Mouse (Mus musculus) midbrain, postnatal 0 days (tissue): ENCODE measurements at regions not wholly inside any gene's neighbourhood (a gene's known extent, or its start where the extent isn't known, plus 50 kb on each side); places are given as distances from the start of the nearest gene placed in this dataset.

Source experiments
- ATAC-seq: fragments of 200-750 bp; cut with Nextera tagmentation; 2 replicates; pipeline ENCODE4 v1.8.0; 2017; ENCODE audit warnings: moderate number of reproducible peaks, mild to moderate bottlenecking, moderate TSS enrichment, moderate library complexity; ENCODE audit not compliant: low FRiP score
- DNase-seq: peaks from one replicate; pipeline ENCODE4 v3.0.0-alpha.2; 2015; ENCODE audit warnings: low spot score
- H3K27ac ChIP-seq: fragments of 300-500 bp; sonication (generic); 2 replicates; pipeline ENCODE4 v1.5.1; 2014; ENCODE audit warnings: low read depth, mild to moderate bottlenecking, low read length, mixed read lengths
- H3K27me3 ChIP-seq: fragments of 300-500 bp; sonication (generic); 2 replicates; pipeline ENCODE4 v1.6.1; 2014; ENCODE audit warnings: low read length, control low read depth, mixed read lengths; ENCODE audit not compliant: insufficient read depth
- H3K36me3 ChIP-seq: fragments of 300-500 bp; sonication (generic); 2 replicates; pipeline ENCODE4 v1.6.1; 2014; ENCODE audit warnings: low read length, control low read depth, mixed read lengths; ENCODE audit not compliant: insufficient read depth
- H3K4me1 ChIP-seq: fragments of 300-500 bp; sonication (generic); 2 replicates; pipeline ENCODE4 v1.6.1; 2014; ENCODE audit warnings: mild to moderate bottlenecking, control low read depth, antibody characterized with exemption, low read length, mixed read lengths; ENCODE audit not compliant: insufficient read depth
- H3K4me2 ChIP-seq: fragments of 300-500 bp; sonication (generic); 2 replicates; pipeline ENCODE4 v1.6.1; 2014; ENCODE audit warnings: low read depth, mild to moderate bottlenecking, low read length, mixed read lengths; ENCODE audit not compliant: poor library complexity, severe bottlenecking
- H3K4me3 ChIP-seq: fragments of 300-500 bp; sonication (generic); 2 replicates; pipeline ENCODE4 v1.5.1; 2014; ENCODE audit warnings: low read depth, mild to moderate bottlenecking, low read length, moderate library complexity
- H3K9ac ChIP-seq: fragments of 300-500 bp; sonication (generic); replicated peaks from 2 replicates; pipeline ENCODE4 v1.6.1; 2014; ENCODE audit warnings: mild to moderate bottlenecking, low read length, moderate library complexity, mixed read lengths; ENCODE audit not compliant: poor library complexity, severe bottlenecking
- H3K9me3 ChIP-seq: fragments of 300-500 bp; sonication (generic); 2 replicates; pipeline ENCODE4 v1.6.1; 2016; ENCODE audit warnings: low read length, control low read depth
- CTCF ChIP-seq: IDR thresholded peaks from 2 replicates; pipeline ENCODE4 v1.5.1; 2016; ENCODE audit warnings: antibody characterized with exemption, mild to moderate bottlenecking
- WGBS: fragments of 180-500 bp; shearing (Covaris S2); extraction: QIAGEN DNeasy Blood & Tissue Kit; methylation state at CpG from one replicate; pipeline ENCODE4 v1.1.7; 2014; 5-methylcytosine and 5-hydroxymethylcytosine counted together

DNA sequence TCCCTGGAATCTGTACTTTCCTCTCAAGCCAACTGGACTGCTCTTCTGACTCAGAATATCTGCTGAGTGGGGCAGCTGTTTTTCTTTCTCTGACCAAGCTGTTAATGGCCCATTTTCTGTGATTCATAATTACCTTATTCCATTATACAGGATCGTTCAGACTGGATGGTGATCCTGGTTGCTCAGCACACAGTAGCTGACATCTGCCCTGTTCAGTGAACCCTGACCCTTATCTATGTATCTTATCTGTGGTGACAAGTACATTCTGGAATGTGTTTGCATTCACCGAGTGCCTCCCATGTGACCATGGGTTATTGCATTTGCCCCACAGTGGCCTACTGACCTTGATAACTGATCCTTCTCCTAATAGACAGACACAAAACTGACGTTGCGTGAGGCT, 148.2 kb downstream of the 4930564D02Rik start:
- Histone ChIP-seq H3K4me1 (peaks cover 4% of the 10 kb centered on the region; the same call in 1 of the 2 replicates), H3K4me2 (no peak overlapping the region), H3K9me3 (no peaks in the 10 kb centered on the region), H3K27ac (no peak overlapping the region), H3K27me3 (no peaks in the 10 kb centered on the region), H3K36me3 (no peaks in the 10 kb centered on the region), H3K4me3 (no peak overlapping the region), H3K9ac (no peak overlapping the region)
- WGBS = 73% methylated on average over 4 of the region's 4 CpGs
- no peak for TF ChIP-seq CTCF
- ATAC-seq = no peak
- no peak for DNase-seq

DNA sequence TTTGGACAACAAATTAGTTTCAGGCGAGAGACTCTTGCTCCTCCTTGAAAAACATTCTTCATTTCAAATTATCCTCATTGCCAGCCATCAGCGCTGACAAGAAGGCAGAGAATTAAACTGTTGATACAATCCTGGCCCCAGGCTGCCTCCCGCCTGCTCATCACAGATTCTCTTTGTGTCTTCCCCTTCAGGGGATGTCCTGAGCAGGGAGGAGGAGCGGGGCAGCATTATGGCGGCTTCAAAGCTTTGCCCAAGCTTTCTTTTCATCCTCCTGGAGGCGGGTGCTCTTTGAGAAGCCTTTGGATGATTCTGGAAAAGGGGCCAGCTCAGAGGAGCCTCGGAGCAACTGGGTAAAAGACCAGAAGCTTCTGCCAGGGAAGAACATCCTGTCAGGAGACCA, 149.1 kb downstream of the 4930564D02Rik start:
- WGBS = 15% methylated on average over 7 of the region's 7 CpGs
- 0 out of 2 replicates have a peak, but pooled peaks have one; percentile 60 for ATAC-seq
- Histone ChIP-seq H3K4me1 (peaks cover 4% of the 10 kb centered on the region; the same call in 1 of the 2 replicates), H3K36me3 (no peaks in the 10 kb centered on the region), H3K27me3 (no peaks in the 10 kb centered on the region), H3K4me3 (no peak overlapping the region), H3K27ac (no peak overlapping the region; the same call in 1 of the 2 replicates), H3K9me3 (no peaks in the 10 kb centered on the region), H3K9ac (no peak overlapping the region), H3K4me2 (no peak overlapping the region)
- TF ChIP-seq CTCF = no peak
- DNase-seq = no peak

DNA sequence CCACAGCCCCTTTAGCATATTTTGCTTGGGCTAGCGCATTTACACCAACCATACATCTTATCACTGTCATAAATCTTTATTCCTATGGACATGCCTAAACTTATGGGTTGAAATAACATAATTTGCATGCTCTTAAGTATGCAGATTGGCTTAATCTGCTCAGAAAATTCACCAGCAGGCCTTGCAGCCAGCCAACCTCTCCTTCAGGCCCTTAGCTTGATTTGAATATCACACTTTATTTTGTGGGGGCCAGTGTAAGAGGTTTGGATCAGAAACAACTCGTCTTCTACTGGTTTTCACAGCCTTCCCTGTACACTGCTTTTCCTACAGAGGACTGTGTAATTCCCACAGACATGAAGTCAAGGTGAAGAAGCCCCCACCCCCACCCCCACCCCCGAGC, 153.0 kb downstream of the 4930564D02Rik start:
- H3K4me1 ChIP-seq = peaks cover 4% of the 10 kb centered on the region; the same call in 1 of the 2 replicates
- no peak overlapping the region for H3K4me3 ChIP-seq
- H3K4me2 ChIP-seq = no peak overlapping the region
- no peaks in the 10 kb centered on the region for H3K9me3 ChIP-seq
- no peak overlapping the region for H3K27ac ChIP-seq
- 59% methylated on average over 3 of the region's 3 CpGs for WGBS
- no peak overlapping the region for H3K9ac ChIP-seq
- TF ChIP-seq CTCF = no peak
- H3K27me3 ChIP-seq = no peaks in the 10 kb centered on the region
- ATAC-seq (no peak), DNase-seq (no peak)
- no peaks in the 10 kb centered on the region for H3K36me3 ChIP-seq

DNA sequence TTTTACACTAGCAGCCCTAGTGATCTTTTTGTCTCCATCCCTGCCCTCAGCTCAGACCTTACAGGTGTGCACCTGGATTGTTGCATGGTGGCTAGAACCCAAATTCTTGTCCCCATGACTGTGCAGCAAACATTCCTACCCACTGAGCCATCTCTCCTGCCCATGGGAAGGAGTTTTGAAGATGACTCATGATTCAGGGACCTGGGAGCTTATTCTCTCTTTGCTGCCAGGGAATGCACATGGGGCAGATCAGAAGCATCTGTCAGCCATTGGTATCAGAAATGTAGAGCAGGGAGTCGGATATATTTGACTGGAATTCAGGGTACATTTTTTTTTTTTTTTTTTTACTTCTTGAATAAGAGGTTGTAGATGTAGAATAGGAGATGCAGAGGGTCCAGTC, 154.0 kb downstream of the 4930564D02Rik start:
- H3K9me3 ChIP-seq = no peaks in the 10 kb centered on the region
- ATAC-seq (no peak), DNase-seq (no peak)
- H3K4me3 ChIP-seq = no peak overlapping the region
- no peak for TF ChIP-seq CTCF
- no peak overlapping the region for H3K9ac ChIP-seq
- H3K27me3 ChIP-seq = no peaks in the 10 kb centered on the region
- H3K27ac ChIP-seq = no peak overlapping the region
- no peak overlapping the region for H3K4me2 ChIP-seq
- H3K36me3 ChIP-seq = no peaks in the 10 kb centered on the region
- 79% methylated on average over 1 of the region's 1 CpGs for WGBS
- peaks cover 8% of the 10 kb centered on the region for H3K4me1 ChIP-seq

DNA sequence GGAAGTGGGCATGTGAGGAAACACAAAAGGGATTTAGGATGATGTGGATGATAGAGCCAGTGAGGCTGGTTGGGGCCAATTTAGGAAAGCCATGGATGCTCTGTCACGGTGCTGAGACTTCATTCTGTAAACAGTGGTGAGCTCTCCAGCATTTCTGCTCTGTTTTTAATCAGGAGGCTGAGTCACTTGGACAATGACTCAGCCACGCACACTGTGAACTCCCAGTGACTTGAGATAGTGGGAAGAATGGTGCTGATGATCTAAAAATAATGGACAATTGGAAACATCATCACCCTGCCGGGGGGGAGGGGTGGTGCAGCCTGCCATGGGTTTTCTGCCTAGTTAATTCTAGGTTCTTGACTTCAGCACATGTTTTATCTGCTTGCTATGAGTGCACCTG, 156.3 kb downstream of the 4930564D02Rik start:
- Histone ChIP-seq H3K4me2 (no peak overlapping the region), H3K36me3 (no peaks in the 10 kb centered on the region), H3K9me3 (no peaks in the 10 kb centered on the region), H3K4me1 (peaks cover 5% of the 10 kb centered on the region; the same call in 1 of the 2 replicates), H3K9ac (no peak overlapping the region), H3K27ac (no peak overlapping the region), H3K4me3 (no peak overlapping the region), H3K27me3 (no peaks in the 10 kb centered on the region)
- TF ChIP-seq CTCF = no peak
- DNase-seq (no peak), ATAC-seq (no peak)
- 78% methylated on average over 3 of the region's 3 CpGs for WGBS

DNA sequence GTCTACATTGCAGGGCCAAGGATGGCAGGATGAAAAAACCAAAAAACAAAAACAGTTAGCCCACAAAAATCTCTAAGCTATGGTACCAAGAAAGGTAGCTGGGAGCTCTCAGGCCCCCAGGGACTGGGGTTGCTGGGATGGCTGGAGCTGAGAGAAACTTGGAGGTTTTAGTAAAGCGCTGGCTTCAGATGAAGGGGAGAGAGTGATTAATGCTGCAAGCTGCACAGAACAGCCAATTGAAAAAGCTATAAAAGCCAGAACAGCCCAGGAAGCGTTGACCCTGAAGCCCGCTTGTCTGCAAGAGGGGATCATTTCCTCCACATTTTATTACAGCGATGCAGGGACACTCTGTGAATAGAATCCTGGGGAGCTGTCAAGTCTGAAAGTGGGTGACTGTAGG, 157.0 kb downstream of the 4930564D02Rik start:
- H3K4me3 ChIP-seq = no peak overlapping the region
- H3K9me3 ChIP-seq = no peaks in the 10 kb centered on the region
- H3K4me1 ChIP-seq = peaks cover 5% of the 10 kb centered on the region; the same call in 1 of the 2 replicates
- ATAC-seq = no peak
- no peak overlapping the region for H3K27ac ChIP-seq
- H3K36me3 ChIP-seq = no peaks in the 10 kb centered on the region
- no peak for TF ChIP-seq CTCF
- no peak overlapping the region for H3K9ac ChIP-seq
- H3K4me2 ChIP-seq = no peak overlapping the region
- H3K27me3 ChIP-seq = no peaks in the 10 kb centered on the region
- 46% methylated on average over 4 of the region's 4 CpGs for WGBS
- no peak for DNase-seq
